Mouse (Mus musculus): ENCODE measurements around the gene Adamts4. TPM values are rescaled to one million over a fixed set of nuclear protein-coding genes. Genes with fewer than 3 reads are reported as not detected.

Gene Adamts4
- polyA plus RNA-seq (2012) = 0.05 TPM in 1 of 2 replicates, not detected in the other

DNA sequence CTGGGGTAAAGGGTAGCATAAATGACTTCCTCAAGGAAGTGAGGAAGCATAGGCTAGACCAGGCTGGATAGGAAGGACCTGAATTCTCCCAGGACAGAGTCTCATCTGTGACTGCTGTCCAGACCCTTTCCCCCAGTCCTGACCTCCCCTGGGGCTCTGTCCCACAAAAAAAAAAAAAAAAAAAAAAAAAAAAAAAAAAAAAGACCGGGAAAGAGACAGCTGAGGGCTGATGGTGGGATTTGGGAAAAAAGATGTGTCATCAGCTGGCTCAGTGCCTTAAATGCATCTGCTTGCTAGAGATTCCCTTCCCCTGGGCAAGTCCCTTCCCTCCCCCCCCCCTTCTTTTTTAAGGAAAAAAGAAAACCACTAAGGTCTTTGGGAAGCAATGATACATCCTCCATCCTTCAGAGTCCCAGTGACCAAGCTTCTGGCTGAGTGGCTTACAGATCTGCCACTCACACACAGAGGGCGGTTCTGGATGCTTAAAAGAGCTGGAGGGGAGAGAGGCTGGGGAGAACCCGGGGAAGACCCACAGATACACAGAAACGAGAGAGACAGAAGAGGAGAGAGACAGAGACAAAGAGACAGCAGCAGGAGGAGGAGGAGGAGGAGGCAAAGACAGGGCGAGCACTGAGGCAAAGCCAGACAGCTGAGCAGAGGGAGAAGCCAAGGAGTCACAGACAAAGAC is at the start of gene Adamts4:
Adamts4 (plus strand) TSS at position 509 of the 688 bp plus-strand sequence.

DNA sequence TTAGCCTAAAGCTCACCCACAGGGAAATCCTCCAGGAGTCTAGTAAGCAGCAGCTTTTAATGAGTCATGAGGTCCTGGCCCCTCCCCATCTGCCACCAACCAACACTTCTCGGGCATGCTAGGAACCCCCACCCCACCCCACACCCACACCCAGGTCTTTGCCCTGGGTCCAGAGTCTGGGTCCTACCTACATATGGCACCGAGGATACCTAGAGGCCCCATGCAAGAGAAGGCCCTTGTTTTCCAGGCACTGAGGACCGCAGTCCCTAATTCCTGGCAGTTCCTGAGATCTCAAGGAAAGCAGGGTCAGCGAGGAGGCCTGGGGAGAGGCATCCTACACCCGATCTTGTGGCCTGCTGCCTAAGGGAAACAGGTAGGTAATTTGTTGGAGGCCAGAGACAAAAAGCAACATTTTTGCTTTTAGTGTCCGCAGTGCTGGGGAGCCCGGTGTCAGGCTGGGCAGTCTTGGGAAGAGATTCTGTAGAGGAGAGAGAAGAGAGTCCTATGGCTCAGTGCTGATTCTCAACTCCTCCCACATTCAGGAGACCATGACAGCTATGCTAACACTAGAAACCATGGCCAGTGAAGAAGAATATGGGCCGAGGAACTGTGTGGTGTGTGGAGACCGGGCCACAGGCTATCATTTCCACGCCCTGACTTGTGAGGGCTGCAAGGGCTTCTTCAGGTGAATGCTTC is 36.3 kb upstream of the Adamts4 start, which contains the start of gene Nr1i3:
Nr1i3 (plus strand) TSS at position 170 of the 696 bp plus-strand sequence.

GRCm38 (mm10) chr1:171222238-171223155 is 27.7 kb upstream of the Adamts4 start, which contains the start of gene Tomm40l:
Gene Tomm40l, minus strand, starts transcription at chr1:171222514.

GRCm38 (mm10) chr1:171224857-171225256 is 25.4 kb upstream of the Adamts4 start, which contains the start of gene Apoa2:
Gene Apoa2, plus strand, starts transcription at chr1:171225054.

DNA sequence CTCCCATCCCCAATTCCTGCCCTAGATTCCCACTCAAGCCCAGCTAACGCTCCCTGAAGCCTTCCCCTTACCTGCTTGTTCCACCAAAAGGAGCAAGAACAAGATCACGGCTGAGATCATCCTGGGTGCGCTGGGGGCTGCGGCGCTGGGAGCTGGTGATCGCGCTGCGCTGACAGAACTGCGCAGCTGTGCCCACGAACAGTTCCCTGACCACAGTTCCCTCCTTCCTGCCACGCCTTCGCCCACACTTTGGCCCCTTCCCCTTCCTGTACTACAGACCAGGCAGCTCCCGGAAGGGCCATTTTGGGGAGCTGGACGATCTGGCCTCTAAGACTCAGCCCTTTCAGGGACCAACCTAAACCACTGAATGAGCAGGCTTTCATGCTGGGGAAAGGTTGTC is 16.1 kb upstream of the Adamts4 start, which contains the start of gene Fcer1g:
Fcer1g (minus strand) TSS at position 240 of the 400 bp plus-strand sequence.

GRCm38 (mm10) chr1:171250680-171251593 is 716 bp downstream of the Adamts4 start, which contains the start of gene Ndufs2:
Gene Ndufs2, minus strand, starts transcription at chr1:171251388.

DNA sequence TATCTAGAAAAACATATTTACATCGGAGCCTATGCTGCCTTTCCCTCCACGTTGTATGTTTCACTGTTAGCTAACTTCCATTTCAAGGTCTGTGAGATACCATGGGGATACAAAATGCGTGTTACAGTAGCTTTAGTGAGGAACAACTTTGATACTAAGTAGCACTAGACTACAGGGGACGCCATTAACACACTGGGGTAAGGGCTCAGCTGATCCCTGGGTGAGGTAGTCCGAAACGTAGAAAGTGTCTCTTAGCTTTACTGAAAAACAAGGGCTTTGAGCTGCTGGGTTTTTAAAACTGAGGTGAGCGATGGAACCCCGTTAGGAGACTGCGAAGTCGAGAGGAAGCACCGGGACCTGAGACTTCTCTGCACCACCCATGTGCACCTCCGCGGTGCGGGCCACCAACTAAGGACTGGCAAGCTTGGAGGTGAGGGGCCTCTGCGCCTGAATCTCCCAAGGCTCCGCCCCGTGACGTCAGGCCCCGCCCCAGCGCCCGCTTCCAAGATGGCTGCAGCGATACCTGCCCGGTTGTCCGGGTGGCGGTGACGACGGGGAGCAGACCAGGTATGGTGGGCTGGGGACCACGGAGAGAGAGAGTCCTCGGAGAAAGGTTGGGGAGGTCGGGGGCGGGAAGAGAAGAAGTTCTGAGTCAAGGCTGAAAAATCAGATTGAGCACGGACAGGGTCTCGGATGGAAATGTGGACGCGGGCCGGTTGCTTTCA is 19.8 kb downstream of the Adamts4 start, which contains the start of gene B4galt3:
B4galt3 (plus strand) TSS at position 481 of the 725 bp plus-strand sequence.

GRCm38 (mm10) chr1:171280916-171281527 is 30.8 kb downstream of the Adamts4 start, which contains the start of gene Ppox:
Gene Ppox, minus strand, starts transcription at chr1:171281186.

GRCm38 (mm10) chr1:171287136-171288081 is 37.2 kb downstream of the Adamts4 start, which contains the start of gene Usp21:
Gene Usp21, minus strand, starts transcription at chr1:171287991.

DNA sequence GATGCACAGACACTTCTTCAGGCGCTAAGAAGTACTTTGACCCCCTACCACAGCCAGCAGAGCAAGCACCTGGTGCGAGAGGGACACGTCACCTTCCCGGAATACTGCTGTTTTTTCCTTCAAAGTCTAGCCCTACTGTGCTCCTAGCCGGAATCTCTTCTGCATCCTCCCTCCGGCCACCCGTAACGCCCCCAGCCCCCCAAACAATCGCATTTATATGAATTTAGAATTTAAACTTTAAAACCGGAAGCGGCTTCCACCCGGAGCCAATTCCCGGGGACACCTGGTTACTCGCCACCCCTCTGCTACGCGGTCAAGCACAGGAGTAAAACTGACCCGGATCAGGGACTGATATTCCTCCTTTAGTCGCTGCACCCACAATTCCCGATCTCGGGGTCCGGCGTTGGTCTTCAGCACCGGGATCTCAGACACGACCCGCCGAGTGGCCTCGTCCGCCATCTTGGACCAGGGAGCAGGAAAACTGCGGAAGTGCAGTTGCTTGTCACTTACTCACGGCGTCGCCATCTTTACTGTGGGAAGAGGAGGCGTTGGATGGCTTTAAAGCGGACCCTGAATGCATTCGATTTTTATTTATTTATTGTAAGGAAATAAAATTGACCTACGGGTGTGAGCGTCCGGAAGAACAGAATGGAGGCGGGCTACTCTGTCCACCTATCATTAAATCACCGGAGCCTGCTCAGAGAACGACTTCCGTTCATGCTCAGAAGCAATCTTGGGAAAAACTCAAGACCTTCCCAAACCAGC is 44.3 kb downstream of the Adamts4 start, which contains the start of gene Ufc1:
Ufc1 (minus strand) TSS at position 727 of the 765 bp plus-strand sequence.

Other genes starting within 250 kb of the Adamts4 start
- 0.17 and 0.83 TPM in 2 replicates for gene Fcgr4, start 231.5 kb upstream of the Adamts4 start, polyA plus RNA-seq (2012)
- gene Fcgr3, start 185.5 kb upstream of the Adamts4 start, polyA plus RNA-seq (2012) = 8.9 and 21.9 TPM in 2 replicates
- 1.6 and 2.2 TPM in 2 replicates for gene Cfap126, start 136.5 kb upstream of the Adamts4 start, polyA plus RNA-seq (2012)
- 115 and 119 TPM in 2 replicates for gene Sdhc, start 99.8 kb upstream of the Adamts4 start, polyA plus RNA-seq (2012)
- gene Mpz, start 99.7 kb upstream of the Adamts4 start, polyA plus RNA-seq (2012) = 0.57 and 1.1 TPM in 2 replicates
- 23.7 and 26.5 TPM in 2 replicates for gene Pcp4l1, start 54.2 kb upstream of the Adamts4 start, polyA plus RNA-seq (2012)
- not detected in 2 replicates for gene Nr1i3, start 36.5 kb upstream of the Adamts4 start, polyA plus RNA-seq (2012)
- 43.3 and 43.4 TPM in 2 replicates for gene Tomm40l, start 27.9 kb upstream of the Adamts4 start, polyA plus RNA-seq (2012)
- 0.48 TPM in 1 of 2 replicates, not detected in the other for gene Apoa2, start 25.4 kb upstream of the Adamts4 start, polyA plus RNA-seq (2012)
- gene Fcer1g, start 16.1 kb upstream of the Adamts4 start, polyA plus RNA-seq (2012) = 50.5 and 65.4 TPM in 2 replicates
- 141 and 145 TPM in 2 replicates for gene Ndufs2, start 967 bp downstream of the Adamts4 start, polyA plus RNA-seq (2012)
- 70.2 and 71.4 TPM in 2 replicates for gene B4galt3, start 19.9 kb downstream of the Adamts4 start, polyA plus RNA-seq (2012)
- 39.0 and 42.4 TPM in 2 replicates for gene Ppox, start 30.8 kb downstream of the Adamts4 start, polyA plus RNA-seq (2012)
- gene Usp21, start 37.6 kb downstream of the Adamts4 start, polyA plus RNA-seq (2012) = 63.4 and 66.2 TPM in 2 replicates
- gene Ufc1, start 44.6 kb downstream of the Adamts4 start, polyA plus RNA-seq (2012) = 92.0 and 102 TPM in 2 replicates
- gene Dedd, start 78.7 kb downstream of the Adamts4 start, polyA plus RNA-seq (2012) = 23.1 and 24.6 TPM in 2 replicates
- 6.6 and 8.1 TPM in 2 replicates for gene Nit1, start 95.2 kb downstream of the Adamts4 start, polyA plus RNA-seq (2012)
- gene Pfdn2, start 95.2 kb downstream of the Adamts4 start, polyA plus RNA-seq (2012) = 13.9 and 17.7 TPM in 2 replicates
- gene Klhdc9, start 110.4 kb downstream of the Adamts4 start, polyA plus RNA-seq (2012) = 1.3 TPM in 2 replicates
- 1.4 and 1.7 TPM in 2 replicates for gene Nectin4, start 119.7 kb downstream of the Adamts4 start, polyA plus RNA-seq (2012)
- 46.5 and 48.6 TPM in 2 replicates for gene Arhgap30, start 138.5 kb downstream of the Adamts4 start, polyA plus RNA-seq (2012)
- 66.3 and 74.1 TPM in 2 replicates for gene Usf1, start 160.9 kb downstream of the Adamts4 start, polyA plus RNA-seq (2012)
- 0.48 and 0.52 TPM in 2 replicates for gene Tstd1, start 168.5 kb downstream of the Adamts4 start, polyA plus RNA-seq (2012)
- 2.6 and 2.9 TPM in 2 replicates for gene F11r, start 187.1 kb downstream of the Adamts4 start, polyA plus RNA-seq (2012)

Measured in megakaryocyte-erythroid progenitor cell, adult 5 weeks (primary cell).